16 mouse cellular contexts compared by ENCODE assay signal in genomic region chr7:133155621-133156020, GRCm38 (mm10).
"Had no signal": no experiment of that assay in that cellular context is flagged by ENCODE, and none has a peak within 500 bp of the region (broad histone marks: within the 10 kb centered on the region; RNA-seq: fewer than 3 reads in every experiment).

No protein-coding gene starts in this region.

- H3K27me3 ChIP-seq: midbrain, embryonic 12.5 days; neural tube, embryonic 13.5 days; neural tube, embryonic 15.5 days had no signal

- DNase-seq: lung, embryonic 14.5 days; lung, postnatal 10 days; lung, postnatal 4 days; midbrain, embryonic 14.5 days; retina, postnatal 1 day; right cerebral cortex, adult 18-20 months; right cerebral cortex, postnatal 25 days; right cerebral cortex, postnatal 4 days; spleen, adult 18-20 months; thymus, adult 18-20 months; thymus, postnatal 14 days; thymus, postnatal 36 days had no signal

- ATAC-seq: midbrain, embryonic 16.5 days had no signal
